Mouse (Mus musculus) cerebellum, postnatal 14 days (tissue): ENCODE measurements around the gene Gm8251.
A peak's percentile ranks its signal among the peaks of the same experiment; 100 is the strongest.
"Not testable (repeated sequence)": the region's sequence is repeated elsewhere in the genome, so short reads cannot be mapped to it uniquely, and the experiment has no call there.

Experiments used
- DNase-seq, 2 experiments: peaks; one replicate each; pipeline ENCODE4 v3.0.0; 2021; ENCODE audit warnings: mixed read lengths in 2 of 2

Gm8251 gene

GRCm38 (mm10) chr1:44061836-44062235, at the start of gene Gm8251:
Gene Gm8251, minus strand, starts transcription at chr1:44061936.
- DNase-seq = no peak

- DNase-seq = no peak
Measured at GRCm38 (mm10) chr1:44102939-44103338, 41.2 kb upstream of the Gm8251 start.

- DNase-seq = peak; percentile 93 to 95
Measured at GRCm38 (mm10) chr1:44102259-44102717, 40.6 kb upstream of the Gm8251 start, which contains the start of gene Tex30. Gene Tex30, minus strand, starts transcription at chr1:44102441.

GRCm38 (mm10) chr1:44101448-44102225, 39.9 kb upstream of the Gm8251 start:
- peak; percentile 33 to 50 for DNase-seq

- peak; percentile 41 to 56 for DNase-seq
Measured at GRCm38 (mm10) chr1:44064625-44065024, 2.9 kb upstream of the Gm8251 start.

GRCm38 (mm10) chr1:44063439-44063838, 1.7 kb upstream of the Gm8251 start:
- no peak for DNase-seq

- no peak for DNase-seq
Measured at GRCm38 (mm10) chr1:44057805-44058204, 3.9 kb downstream of the Gm8251 start.

- DNase-seq = no peak
Measured at GRCm38 (mm10) chr1:44046556-44046955, 15.2 kb downstream of the Gm8251 start.

GRCm38 (mm10) chr1:44045689-44046088, 16.0 kb downstream of the Gm8251 start:
- DNase-seq = not testable (repeated sequence)

GRCm38 (mm10) chr1:44042555-44042915, 19.2 kb downstream of the Gm8251 start:
- no peak for DNase-seq

GRCm38 (mm10) chr1:44041797-44042554, 19.8 kb downstream of the Gm8251 start:
- peak; percentile 68 to 78 for DNase-seq

- DNase-seq = no peak
Measured at GRCm38 (mm10) chr1:44032948-44033347, 28.8 kb downstream of the Gm8251 start.

- no peak for DNase-seq
Measured at GRCm38 (mm10) chr1:44032213-44032612, 29.5 kb downstream of the Gm8251 start.

- no peak for DNase-seq
Measured at GRCm38 (mm10) chr1:44027651-44028050, 34.1 kb downstream of the Gm8251 start.

GRCm38 (mm10) chr1:44022656-44023055, 39.1 kb downstream of the Gm8251 start:
- DNase-seq = no peak

GRCm38 (mm10) chr1:44019934-44020333, 41.8 kb downstream of the Gm8251 start, which contains the start of gene Mettl21c:
Gene Mettl21c, minus strand, starts transcription at chr1:44020034.
- no peak for DNase-seq

- no peak for DNase-seq
Measured at GRCm38 (mm10) chr1:44015556-44015955, 46.2 kb downstream of the Gm8251 start.
